Mouse (Mus musculus): ENCODE measurements around the gene Piezo1.
A peak's percentile ranks its signal among the peaks of the same experiment; 100 is the strongest.

Piezo1 gene

DNA sequence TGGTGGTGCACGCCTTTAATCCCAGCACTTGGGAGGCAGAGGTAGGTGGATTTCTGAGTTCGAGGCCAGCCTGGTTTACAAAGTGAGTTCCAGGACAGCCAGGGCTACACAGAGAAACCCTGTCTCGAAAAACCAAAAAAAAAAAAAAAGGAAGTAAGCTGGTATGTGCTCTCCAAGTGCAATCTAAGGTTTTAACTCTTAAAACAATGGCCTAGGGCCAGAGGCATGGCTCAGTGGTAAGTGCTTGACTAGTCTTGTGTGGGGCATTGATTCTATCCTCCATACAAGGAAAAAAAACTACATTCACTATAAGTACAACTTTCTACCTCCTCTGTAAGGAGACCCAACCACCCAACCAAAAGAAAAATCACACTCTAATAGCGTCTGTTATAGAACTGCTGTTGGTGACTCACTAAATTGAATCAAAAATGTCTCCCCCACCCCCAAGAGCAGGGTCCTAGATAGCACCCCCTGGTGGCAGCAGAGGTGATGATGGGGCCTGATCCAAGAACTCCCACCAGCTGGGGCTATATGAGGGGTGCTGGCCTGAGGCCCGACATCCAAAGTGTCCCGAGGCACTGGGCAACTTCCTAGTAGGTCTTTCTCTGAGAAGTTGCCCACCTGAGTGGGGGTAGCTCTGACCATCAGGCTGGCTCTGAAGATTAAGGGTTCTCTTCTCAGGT is 91.8 kb downstream of the Piezo1 start:
- DNase-seq (ENCODE audit: low spot score in 2 of 2), result no peak

DNA sequence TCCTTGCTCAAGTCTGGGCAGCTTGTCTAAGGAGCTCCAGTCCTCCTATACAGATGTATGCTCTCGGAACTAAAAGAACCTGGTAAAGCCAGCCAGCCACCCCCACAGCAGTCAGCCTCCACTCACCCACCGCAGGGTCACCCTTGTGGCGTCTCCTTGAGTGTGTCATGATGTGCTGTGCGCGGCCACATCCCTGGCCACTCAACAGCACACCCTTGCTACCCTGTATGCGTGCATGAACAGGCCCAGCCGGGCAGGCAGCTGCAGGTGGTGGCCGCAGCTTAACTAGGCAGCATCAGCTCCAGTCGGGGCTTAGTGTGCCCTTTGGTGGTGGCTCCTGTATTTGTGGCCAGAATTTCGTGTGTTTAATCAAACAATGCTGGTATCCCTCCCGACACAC is 94.0 kb downstream of the Piezo1 start:
- no peak for DNase-seq (ENCODE audit: low spot score in 2 of 2)

DNA sequence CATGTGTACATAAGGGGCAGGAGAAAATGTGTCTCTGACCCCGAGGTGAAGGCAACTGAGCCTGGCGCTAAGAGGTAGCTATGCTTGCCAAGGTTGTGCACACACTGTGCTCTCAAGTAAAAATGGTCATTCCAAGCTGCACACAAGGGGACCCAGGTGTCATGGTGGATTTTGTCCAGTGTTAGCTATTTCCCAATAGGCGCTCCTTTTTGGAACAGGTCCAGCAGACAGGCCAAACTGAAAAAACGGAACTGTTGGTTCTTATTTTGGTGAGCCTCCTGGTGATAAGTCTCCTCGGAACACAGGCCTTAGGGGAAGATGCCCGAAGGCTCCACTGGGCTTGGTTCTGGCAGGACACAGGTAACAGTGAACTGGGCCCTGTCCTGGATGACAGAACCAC is 96.7 kb downstream of the Piezo1 start:
- no peak for DNase-seq (ENCODE audit: low spot score in 2 of 2)

DNA sequence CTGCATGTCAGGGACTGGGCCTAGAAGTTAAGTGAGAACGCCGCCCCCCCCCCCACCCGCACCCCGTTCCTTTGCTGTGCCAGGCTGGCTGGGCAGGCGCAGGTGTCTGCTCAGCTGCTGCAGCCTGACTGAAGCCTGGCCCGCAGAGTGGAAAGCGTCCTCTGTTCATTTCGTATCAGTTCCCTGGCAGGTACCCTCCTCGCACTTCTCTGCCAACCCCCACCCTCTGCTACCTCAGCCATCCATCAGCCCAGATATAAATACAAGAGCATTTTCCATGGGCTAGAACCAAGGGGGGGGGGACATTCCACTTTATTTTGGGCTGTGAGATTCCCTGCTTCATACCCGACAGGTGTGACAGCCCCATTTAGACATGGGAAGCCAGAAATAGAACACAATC is 99.0 kb downstream of the Piezo1 start:
- DNase-seq (ENCODE audit: low spot score in 2 of 2), result no peak

DNA sequence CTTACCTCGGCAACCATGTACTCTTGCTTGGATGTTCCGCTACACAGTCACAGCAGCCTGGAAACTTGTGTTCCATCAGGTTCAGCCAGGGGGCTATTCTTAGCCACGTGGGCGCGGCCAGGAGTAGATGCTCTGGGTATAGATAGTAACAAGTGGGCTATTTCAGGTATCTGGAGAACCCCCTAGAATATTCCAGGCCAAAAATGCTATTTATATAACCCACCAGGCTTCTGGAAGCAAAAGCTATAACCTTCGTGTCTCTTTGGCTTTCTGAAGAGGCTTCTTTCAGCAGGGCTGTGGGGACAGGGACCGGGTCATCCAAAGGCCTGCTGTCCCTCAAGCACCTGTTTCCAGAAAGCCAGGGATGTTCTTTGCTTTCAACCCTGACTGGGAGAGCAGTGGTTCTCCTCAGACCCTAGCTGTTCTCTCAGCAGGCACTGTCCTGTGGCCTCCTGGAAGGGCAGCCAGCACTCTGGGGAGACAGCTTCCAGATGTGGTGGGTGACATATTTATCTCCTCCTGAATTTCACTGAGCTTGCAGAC is 99.9 kb downstream of the Piezo1 start:
- no peak for DNase-seq (ENCODE audit: low spot score in 2 of 2)

DNA sequence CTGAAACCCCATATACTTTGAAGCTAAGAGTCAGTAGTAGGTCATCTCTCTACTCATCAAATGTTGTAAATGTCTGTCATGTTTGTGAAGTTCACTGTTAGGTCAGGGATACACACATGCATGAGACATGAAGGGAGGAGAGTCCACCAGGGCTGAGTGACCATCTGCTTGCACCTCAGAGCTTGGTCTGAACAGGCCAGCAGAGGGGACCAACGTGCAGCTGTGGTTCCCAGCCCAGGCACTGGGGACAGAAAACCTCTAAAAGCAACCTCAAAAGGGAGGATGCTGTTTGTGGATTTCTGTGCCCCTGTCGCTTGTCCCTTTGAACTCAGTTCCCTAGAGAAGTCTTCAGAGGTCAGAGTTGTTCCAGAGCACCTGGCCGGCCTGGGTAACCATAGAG is 105.9 kb downstream of the Piezo1 start:
- DNase-seq (ENCODE audit: low spot score in 2 of 2), result no peak

DNA sequence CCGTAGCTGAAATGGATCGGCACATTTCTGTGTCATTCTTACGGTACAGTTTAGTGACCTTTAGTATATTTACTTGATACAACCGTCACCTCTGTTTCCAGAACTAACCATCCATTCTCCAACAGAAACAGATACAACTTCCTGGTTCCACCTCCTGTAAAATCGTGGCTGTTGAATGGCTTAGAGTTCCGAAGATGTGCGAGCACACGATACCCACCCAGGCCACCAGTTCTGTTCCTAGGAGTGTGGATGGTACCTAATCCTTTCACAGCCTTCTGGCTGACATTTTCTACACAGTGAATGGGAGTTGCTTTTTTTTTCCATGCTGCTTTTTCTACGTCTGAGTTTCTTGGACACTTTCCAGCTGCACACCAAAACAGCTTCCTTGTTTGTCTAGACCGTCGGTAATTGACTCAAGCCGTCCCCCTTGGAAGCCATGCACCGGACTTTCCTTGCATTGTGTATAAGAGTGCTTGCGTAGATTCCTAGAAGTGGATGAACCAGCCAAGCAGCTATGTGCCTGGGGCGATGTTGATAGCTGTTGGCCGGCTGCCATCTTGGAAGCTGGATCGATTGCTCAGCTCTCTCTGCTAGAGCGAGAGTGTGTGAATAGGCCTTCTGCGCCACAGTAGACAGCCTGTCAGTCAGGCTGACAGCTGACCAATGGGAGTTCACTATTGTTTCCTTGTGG is 106.9 kb downstream of the Piezo1 start:
- peak; percentile 87 to 91 for DNase-seq (ENCODE audit: low spot score in 2 of 2)

DNA sequence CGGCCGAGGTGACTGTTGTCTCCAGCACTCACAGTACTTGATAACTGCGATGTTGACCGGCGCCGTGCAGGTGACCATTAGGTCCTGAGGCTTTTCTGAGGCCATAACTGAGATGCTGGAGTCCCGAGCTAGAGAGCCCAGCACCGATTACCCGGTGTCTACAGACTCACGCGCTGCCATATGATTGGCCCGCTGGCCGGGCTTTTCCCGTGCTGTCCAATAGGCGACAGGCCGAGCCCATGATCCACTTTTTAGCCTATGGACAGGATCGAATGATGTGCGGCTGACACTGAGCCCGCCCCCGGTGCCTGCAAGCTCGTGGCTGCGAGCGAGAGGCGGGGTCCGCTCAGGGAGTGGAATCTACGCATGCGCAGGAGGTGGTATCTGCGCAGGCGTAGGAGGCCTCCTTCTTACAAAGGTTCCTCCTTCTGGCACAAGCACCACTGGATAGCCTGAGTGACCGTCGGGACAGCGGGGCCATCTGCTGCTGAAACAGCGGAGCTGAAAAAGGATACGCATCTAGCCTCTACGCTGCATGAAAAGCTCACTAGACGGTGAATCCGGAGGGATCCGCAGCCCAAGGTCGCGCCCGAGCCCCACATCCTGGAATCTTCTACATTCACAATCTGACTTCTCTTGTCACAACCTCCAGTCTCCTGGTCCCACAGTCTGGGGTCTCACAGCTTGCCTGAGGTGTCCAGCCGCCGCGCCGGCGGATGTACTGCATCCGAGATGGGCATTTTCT is 107.7 kb downstream of the Piezo1 start, which contains the start of gene Mvd:
TSS of gene Mvd (minus strand) at position 161 of the 745 bp plus-strand sequence.
- peak; percentile 98 to 99 for DNase-seq (ENCODE audit: low spot score in 2 of 2)

DNA sequence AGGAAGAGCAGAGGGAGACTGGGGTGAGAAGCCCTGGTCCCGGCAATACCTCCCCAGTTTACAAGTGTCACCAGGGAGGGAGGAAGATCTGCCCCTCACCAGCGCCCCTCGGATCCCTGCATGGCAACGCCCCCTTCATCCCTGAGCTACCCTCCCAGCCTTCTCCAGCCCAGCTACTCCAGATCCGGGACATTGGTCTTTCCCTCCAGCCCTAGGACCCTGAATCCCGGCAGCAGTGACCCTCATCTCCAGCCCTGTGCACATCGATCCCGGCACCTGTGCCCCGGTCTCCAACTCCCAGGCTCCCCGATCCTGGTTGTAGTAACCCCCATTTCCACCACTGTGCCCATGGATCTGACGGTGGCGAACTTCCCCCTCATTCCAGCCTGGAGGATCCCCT is 108.3 kb downstream of the Piezo1 start:
- no peak for DNase-seq (ENCODE audit: low spot score in 2 of 2)

DNA sequence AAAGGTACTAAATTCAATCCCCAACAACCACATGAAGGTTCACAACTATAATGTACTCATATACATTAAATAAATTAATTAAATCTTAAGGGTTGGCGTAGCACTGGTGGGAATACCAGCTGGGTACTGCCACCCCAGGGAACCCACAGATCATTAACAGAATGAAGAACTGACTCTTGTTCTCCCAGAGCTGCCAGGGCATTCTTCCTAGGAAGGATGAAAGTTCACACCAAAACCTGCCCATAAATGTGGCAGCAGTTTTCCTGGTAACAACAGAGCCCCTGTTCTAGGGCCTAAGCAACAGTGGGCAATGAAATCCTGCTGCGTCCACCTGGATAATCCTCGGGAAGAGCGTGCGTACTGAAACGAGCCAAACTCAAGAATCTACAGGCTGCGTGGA is 108.8 kb downstream of the Piezo1 start:
- no peak for DNase-seq (ENCODE audit: low spot score in 2 of 2)

DNA sequence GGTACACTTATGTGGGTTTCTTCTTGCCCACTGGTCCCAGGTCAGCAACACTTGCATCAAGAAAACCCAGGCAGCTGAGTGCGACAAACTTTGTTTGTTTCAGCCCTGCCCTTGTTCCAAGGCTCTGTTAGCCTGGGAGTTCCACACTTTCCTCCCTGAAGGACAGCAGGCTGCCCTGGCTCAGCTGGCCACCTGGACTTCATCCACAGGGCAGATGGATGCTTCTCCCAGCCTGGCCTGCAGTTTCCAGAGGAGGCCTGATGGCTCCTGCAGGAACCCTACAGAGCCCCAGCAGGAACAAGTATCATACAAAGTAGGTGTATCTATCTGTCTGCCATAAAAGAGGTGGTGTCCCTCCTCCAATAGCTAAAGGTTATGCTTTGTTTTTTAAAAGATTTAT is 109.8 kb downstream of the Piezo1 start:
- DNase-seq (ENCODE audit: low spot score in 2 of 2), result no peak

DNA sequence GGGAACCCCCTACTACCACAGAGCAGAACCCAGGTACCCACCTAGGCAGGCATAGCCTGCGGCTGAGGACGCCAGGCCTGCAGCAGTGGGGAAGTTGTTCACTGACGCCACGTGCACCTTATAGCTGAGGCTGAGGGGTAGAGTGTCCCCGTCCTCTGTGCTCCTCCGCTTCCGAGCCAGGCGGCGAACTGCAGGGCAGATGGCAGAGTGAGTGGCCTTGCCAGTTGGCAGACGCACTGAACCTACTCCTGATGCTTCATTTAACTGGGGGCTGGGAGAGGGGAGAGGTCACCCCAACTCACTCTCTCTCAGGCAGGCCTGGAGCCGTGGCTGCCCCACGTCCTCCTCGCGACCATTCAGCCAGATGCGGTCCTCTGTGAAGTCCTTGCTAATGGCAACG is 111.8 kb downstream of the Piezo1 start:
- no peak for DNase-seq (ENCODE audit: low spot score in 2 of 2)

DNA sequence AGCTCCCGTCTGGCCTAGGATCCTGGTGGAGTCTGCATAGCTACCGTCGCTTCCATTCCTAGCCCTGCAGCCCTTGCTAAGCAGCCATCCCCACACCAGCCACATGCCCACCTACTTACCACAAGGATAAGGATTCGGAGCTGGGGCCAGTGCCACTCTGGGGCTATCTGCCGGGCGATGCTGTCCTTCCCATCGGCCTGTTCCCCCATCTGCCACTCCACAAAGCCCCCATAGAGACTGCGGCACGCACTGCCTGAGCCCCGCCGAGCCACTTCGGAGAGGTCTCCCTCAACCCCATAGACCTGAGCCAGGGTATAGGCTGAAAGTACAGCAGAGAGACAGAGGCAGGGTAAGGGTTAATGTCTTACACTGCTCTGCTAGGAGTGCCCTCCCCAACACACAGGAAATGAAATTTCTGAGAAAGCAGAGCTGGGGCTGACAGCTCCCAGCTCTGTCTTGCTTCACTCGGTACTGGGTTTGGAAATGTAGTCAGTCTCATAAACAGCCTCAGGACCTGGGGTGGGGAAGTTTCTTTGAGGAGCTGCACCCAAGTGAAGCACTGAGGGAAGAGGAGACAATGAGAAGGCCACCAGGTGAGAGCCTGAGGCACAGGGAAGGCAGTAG is 113.3 kb downstream of the Piezo1 start:
- DNase-seq (ENCODE audit: low spot score in 2 of 2), result no peak

DNA sequence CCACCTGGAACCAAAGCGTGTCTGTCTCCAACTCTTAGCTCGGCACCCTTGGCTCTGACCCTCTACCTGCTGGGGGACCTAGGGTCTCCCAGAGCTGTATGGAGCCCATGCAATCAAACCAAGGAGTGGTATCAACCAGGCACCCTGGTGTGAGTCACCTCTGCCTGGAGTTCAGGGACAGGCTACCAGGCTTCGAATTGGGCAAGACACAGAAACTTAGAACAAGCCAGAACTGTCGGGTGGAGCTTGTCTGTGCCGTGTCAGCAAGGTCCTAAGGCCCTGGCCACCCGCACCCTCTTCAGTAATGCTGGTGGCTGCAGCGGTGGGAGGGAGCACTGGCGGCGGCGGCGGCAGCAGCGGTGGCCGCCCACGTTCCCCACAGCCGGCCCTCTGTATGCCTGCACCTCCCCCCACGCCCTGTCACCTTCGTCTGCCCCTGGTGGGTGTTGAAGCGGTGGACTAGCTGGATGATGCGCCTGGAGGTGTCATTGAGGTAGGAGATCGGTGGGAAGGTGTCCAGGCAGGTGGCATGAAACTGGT is 114.5 kb downstream of the Piezo1 start:
- no peak for DNase-seq (ENCODE audit: low spot score in 2 of 2)

DNA sequence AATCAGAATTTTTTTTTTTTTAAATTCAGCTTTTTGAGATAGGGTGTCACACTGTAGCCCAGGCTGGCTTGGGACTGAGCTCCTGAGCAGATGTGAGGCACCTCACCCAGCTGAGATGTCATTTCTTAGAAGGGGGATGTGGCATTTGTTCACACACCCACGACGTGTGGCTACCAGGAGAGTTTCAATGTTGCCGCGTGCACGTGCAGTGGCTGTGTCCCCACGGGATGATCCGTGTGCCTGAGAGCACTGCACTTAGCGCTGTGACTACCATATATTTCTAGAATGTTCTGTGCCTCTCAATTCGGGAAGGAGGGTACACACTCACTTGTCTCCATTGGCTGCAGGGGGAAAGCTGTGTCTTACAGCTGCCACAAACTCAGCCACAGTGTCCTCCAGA is 115.0 kb downstream of the Piezo1 start:
- DNase-seq (ENCODE audit: low spot score in 2 of 2), result no peak

DNA sequence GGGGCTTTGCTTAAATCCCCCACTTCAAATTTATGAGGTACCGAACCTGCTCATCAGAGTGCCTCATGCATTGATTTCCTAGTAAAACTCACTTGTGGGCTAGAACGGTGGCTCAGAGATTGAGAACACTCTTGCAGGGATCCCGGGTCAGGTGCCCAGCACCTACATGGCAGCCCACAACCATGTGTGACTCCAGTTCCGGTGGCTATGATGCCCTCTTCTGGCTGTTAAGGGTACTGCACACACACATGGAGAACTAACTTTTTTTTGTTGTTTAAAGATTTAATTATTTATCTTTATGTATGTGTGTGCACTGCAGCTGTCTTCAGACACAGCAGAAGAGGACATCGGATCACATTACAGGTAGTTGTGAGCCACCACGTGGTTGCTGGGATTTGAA is 115.8 kb downstream of the Piezo1 start:
- no peak for DNase-seq (ENCODE audit: low spot score in 2 of 2)

DNA sequence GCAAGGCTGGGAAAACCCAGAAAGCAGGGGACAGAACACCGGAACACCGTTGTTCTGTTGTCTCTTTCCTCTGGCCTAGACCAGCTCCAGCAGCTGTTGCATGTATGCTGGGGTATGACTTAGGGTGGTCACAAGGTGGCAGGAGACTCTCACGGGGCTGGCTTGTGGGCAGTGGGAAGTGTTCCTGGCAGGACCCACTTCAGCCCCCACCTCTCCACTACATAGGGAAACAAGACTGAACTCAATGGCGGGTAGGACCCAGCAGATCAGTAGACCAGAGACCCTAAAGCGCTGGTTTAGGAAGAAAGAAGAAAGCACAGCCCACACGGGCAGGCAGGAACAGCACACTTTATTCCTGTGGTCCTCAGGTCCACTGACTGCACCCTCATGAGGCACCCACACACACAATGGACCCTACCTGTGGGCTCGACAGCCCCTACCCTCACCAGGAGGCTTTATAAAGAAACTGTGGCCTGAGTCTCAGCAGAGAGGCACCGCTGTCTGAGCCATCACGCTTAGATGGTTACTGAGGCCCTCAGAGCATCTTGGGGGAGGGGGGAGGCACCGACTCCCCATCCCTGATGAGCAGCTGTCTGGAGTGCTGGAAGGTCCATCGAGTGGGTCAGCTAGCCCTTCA is 117.7 kb downstream of the Piezo1 start:
- DNase-seq (ENCODE audit: low spot score in 2 of 2), result no peak

DNA sequence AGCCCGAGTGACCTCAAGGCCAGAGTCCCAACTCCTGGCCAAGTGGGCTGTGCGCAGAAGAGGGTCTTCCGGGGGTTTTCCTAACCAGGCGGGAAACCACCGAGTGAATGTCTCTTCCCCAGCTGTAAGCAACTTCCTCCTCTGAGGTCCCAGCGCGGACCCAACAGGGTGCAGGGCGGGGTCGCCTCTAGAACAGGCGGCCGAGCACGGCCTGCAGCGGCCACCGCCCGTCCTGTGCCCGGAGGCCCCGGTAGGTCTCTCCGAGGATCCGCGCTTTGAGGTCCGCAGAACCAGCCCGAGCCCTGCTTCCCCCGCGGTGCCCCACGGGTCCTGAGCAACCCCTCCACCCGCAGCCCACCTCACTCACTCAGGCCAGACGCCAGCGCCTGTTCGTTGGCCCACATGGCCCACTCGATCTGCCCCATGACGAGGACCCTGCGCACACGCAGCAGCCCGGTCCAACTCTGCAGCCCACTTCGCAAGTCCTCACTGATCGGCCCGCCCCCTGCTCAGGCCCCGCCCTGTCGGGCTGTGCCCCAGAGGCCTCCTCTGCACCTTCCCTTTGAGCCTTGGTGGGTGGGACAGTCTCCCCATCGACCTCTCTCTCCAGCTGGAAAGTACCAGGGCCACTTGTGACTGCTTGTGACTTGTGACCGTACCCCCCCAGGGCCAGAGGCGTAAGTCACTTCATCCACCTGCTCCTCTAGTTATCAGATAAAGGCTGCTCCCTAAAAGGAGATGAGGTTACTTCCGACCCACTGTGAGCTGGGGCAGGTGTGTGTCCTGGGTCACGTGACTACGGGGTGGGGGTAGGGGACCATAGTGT is 118.5 kb downstream of the Piezo1 start, which contains the start of gene Cyba:
TSS of gene Cyba (minus strand) at position 488 of the 826 bp plus-strand sequence.
- peak; percentile 80 to 87 for DNase-seq (ENCODE audit: low spot score in 2 of 2)
